Mouse (Mus musculus) lung, postnatal 0 days (tissue): ENCODE measurements around the gene 2810459M11Rik.

Experiments
- CTCF ChIP-seq: IDR thresholded peaks from 2 replicates; pipeline ENCODE4 v1.5.1; 2016; ENCODE audit warnings: antibody characterized with exemption, mild to moderate bottlenecking
- EP300 ChIP-seq: IDR thresholded peaks from 2 replicates; pipeline ENCODE4 v1.6.1; 2016; ENCODE audit warnings: antibody characterized with exemption, mild to moderate bottlenecking, control low read depth

- TF ChIP-seq CTCF (no peak), EP300 (no peak)
These were observed 9.3 kb downstream of the 2810459M11Rik start for GRCm38 (mm10) chr1:86054943-86055342.
